Mouse (Mus musculus) ES-Bruce4 (cell line): ENCODE data around the gene Otulin.

Experiments
- CTCF ChIP-seq: IDR thresholded peaks from one replicate; pipeline ENCODE4 v1.8.1; 2011; ENCODE audit warnings: low read depth, low read length
- EP300 ChIP-seq: IDR thresholded peaks from 2 replicates; pipeline ENCODE4 v1.6.1; 2011; ENCODE audit warnings: low read depth, low read length; ENCODE audit not compliant: insufficient read depth
- POLR2A ChIP-seq: IDR thresholded peaks from one replicate; pipeline ENCODE4 v1.8.1; 2011; ENCODE audit warnings: low read length; ENCODE audit not compliant: insufficient read depth

DNA sequence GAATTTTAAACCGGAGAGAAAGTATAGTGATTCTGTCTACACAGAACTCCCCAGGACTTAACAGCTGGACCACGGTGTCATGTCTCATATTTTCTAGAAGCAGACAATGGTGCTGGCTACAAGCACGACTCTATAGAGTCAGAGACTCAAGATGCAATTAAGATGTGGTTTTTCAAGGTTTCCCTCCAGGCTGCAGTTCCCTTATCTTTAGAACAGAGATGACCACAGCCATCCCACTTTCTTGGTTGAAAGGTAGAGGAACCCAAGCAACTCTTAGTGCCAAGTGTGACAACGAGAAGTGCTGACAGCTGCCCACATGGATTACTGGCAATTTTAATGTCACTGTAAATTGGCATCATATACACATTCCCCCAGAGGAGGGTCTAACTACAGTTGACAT lies 20.9 kb downstream of the Otulin start:
- TF ChIP-seq CTCF (no peak), EP300 (no peak), POLR2A (no peak)
